Mouse (Mus musculus) liver, embryonic 14.5 days (tissue): ENCODE measurements around the gene Hand2.

ENCODE experiments used
- CTCF ChIP-seq: IDR thresholded peaks from 2 replicates; pipeline ENCODE4 v1.5.1; 2016; ENCODE audit warnings: antibody characterized with exemption, low read depth, control low read depth
- EP300 ChIP-seq: IDR thresholded peaks from 2 replicates; pipeline ENCODE4 v1.6.1; 2016; ENCODE audit warnings: antibody characterized with exemption, low read depth

- no peak for TF ChIP-seq CTCF
- TF ChIP-seq EP300, result no peak
Measured at GRCm38 (mm10) chr8:57361003-57361805, 40.4 kb downstream of the Hand2 start.
